Mouse (Mus musculus) testis, adult 2 months (tissue): ENCODE results near the gene Zfp941.

Experiments used
- CTCF ChIP-seq: fragments of 200-500 bp; IDR thresholded peaks from 2 replicates; pipeline ENCODE4 v1.5.1; 2012; ENCODE audit warnings: low read depth, mild to moderate bottlenecking, inconsistent platforms, low read length, moderate library complexity; ENCODE audit not compliant: control insufficient read depth, insufficient read depth, insufficient replicate concordance
- POLR2A ChIP-seq: fragments of 200-500 bp; IDR thresholded peaks from 2 replicates; pipeline ENCODE4 v1.6.1; 2012; ENCODE audit warnings: low read depth, mild to moderate bottlenecking, inconsistent platforms, low read length, moderate library complexity; ENCODE audit not compliant: control insufficient read depth

- TF ChIP-seq POLR2A (peak; percentile 25; the same call in 1 of the 2 replicates), CTCF (no peak)
Observed at GRCm38 (mm10) chr7:140864761-140865160, 42.8 kb upstream of the Zfp941 start.
